Mouse (Mus musculus): ENCODE data around the gene Gm30083. TPM values are rescaled to one million over a fixed set of nuclear protein-coding genes. Genes with fewer than 3 reads are reported as not detected.

The Gm30083 gene
- polyA plus RNA-seq, 1 experiment, result not detected

- Histone ChIP-seq H3K27ac (ENCODE audit: control insufficient read depth, insufficient read depth, low read length) (no peak overlapping the region), H3K36me3 (ENCODE audit: control insufficient read depth, insufficient read depth, low read length) (no peaks in the 10 kb centered on the region), H3K4me1 (replicated peaks; ENCODE audit: control insufficient read depth, insufficient read depth, low read length) (no peaks in the 10 kb centered on the region; the same call in 1 of the 2 replicates), H3K4me3 (ENCODE audit: control insufficient read depth, insufficient read depth, low read length) (no peak overlapping the region), H3K27me3 (ENCODE audit: control insufficient read depth, insufficient read depth, low read length) (no peaks in the 10 kb centered on the region)
- WGBS, result 86% methylated on average over 6 of the region's 6 CpGs
- no peak for DNase-seq
- TF ChIP-seq POLR2A (IDR thresholded peaks at IDR 0.05; ENCODE audit: control insufficient read depth, extremely low read depth, insufficient read depth, low read length, poor library complexity) (no peak), CTCF (IDR thresholded peaks at IDR 0.05; ENCODE audit: borderline replicate concordance, control insufficient read depth, extremely low read depth, insufficient read depth, low read length, poor library complexity) (no peak)
Observed at GRCm38 (mm10) chr14:33993521-33994289, 21.3 kb downstream of the Gm30083 start.

DNA sequence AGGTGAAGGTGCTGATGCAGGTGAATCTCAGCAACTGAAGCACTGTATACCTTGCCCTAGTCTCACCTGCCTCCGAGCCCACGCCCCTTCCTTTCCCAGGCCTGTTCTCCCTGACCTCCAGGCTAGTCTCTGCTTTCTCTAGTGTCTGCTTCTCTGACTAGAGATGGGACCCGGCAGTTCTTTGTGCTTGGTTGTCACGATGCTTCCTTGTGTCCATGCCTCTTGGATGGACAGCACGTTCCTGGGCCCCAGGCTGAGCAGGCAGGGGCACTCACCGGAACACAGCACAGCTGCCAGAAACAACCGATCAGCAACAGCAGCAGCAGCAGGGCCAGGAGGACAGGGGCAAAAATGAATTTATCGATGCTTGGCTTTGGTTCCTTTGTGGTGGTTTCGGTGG, 21.9 kb downstream of the Gm30083 start:
- Histone ChIP-seq H3K36me3 (ENCODE audit: control insufficient read depth, insufficient read depth, low read length) (no peaks in the 10 kb centered on the region), H3K27me3 (ENCODE audit: control insufficient read depth, insufficient read depth, low read length) (no peaks in the 10 kb centered on the region), H3K27ac (ENCODE audit: control insufficient read depth, insufficient read depth, low read length) (no peak overlapping the region), H3K4me3 (ENCODE audit: control insufficient read depth, insufficient read depth, low read length) (no peak overlapping the region), H3K4me1 (replicated peaks; ENCODE audit: control insufficient read depth, insufficient read depth, low read length) (no peaks in the 10 kb centered on the region; the same call in 1 of the 2 replicates)
- no peak for TF ChIP-seq POLR2A (IDR thresholded peaks at IDR 0.05; ENCODE audit: control insufficient read depth, extremely low read depth, insufficient read depth, low read length, poor library complexity)
- no peak for TF ChIP-seq CTCF (IDR thresholded peaks at IDR 0.05; ENCODE audit: borderline replicate concordance, control insufficient read depth, extremely low read depth, insufficient read depth, low read length, poor library complexity)
- DNase-seq, result no peak
- WGBS, result 91% methylated on average over 9 of the region's 9 CpGs

DNA sequence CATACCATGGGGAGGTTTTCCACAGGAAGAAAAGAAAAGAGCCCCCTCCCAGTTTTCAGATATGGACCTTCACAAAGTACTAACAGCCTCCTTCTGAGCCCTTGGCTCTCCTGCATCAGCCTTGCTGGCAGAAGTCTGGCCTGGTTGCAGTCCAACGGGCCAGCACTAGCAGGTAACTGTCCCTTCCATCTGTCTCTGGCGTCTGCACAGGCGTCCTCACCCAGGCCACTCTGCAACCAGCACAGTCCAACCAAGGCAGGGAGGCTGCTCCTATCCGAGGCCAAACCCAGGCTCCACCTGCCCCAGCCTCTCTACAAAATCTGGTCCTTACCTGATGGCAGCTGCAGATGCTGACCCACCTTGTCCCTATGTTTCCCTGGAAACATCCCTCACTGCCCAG, 23.0 kb downstream of the Gm30083 start:
- no peak for TF ChIP-seq CTCF (IDR thresholded peaks at IDR 0.05; ENCODE audit: borderline replicate concordance, control insufficient read depth, extremely low read depth, insufficient read depth, low read length, poor library complexity)
- TF ChIP-seq POLR2A (IDR thresholded peaks at IDR 0.05; ENCODE audit: control insufficient read depth, extremely low read depth, insufficient read depth, low read length, poor library complexity), result no peak
- no peak for DNase-seq
- H3K4me3 ChIP-seq (ENCODE audit: control insufficient read depth, insufficient read depth, low read length), result no peak overlapping the region

DNA sequence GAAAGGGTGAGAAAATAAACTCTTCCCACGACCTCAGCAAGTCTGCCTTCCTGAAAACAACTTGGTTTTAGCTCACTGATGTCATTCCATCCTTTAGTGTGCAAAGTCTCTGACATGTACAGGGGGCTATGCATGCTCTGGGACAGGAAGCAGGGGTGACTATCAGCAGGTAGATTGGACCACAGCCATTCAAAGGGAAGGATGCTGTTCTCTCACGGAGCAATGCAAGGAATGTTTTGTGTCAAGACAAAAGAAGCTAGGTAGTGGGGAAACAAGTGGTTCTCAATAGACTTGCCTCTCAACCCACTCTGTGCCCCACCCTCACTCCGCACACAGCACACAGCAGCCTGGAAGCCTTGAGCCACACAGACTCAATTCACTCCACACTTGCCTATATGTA, 25.8 kb downstream of the Gm30083 start:
- Histone ChIP-seq H3K27me3 (ENCODE audit: control insufficient read depth, insufficient read depth, low read length) (no peaks in the 10 kb centered on the region), H3K36me3 (ENCODE audit: control insufficient read depth, insufficient read depth, low read length) (no peaks in the 10 kb centered on the region), H3K27ac (ENCODE audit: control insufficient read depth, insufficient read depth, low read length) (no peak overlapping the region), H3K4me1 (replicated peaks; ENCODE audit: control insufficient read depth, insufficient read depth, low read length) (no peaks in the 10 kb centered on the region; the same call in 1 of the 2 replicates), H3K4me3 (ENCODE audit: control insufficient read depth, insufficient read depth, low read length) (no peak overlapping the region)
- TF ChIP-seq CTCF (IDR thresholded peaks at IDR 0.05; ENCODE audit: borderline replicate concordance, control insufficient read depth, extremely low read depth, insufficient read depth, low read length, poor library complexity), result no peak
- TF ChIP-seq POLR2A (IDR thresholded peaks at IDR 0.05; ENCODE audit: control insufficient read depth, extremely low read depth, insufficient read depth, low read length, poor library complexity), result no peak
- no peak for DNase-seq
- 59% methylated on average over 3 of the region's 3 CpGs for WGBS

More for the DNA sequence above, 23.0 kb downstream of the Gm30083 start:
- H3K4me1 ChIP-seq (replicated peaks; ENCODE audit: control insufficient read depth, insufficient read depth, low read length), result no peaks in the 10 kb centered on the region; the same call in 1 of the 2 replicates
- H3K36me3 ChIP-seq (ENCODE audit: control insufficient read depth, insufficient read depth, low read length), result no peaks in the 10 kb centered on the region
- no peak overlapping the region for H3K27ac ChIP-seq (ENCODE audit: control insufficient read depth, insufficient read depth, low read length)
- WGBS, result 78% methylated on average over 4 of the region's 4 CpGs
- no peaks in the 10 kb centered on the region for H3K27me3 ChIP-seq (ENCODE audit: control insufficient read depth, insufficient read depth, low read length)

DNA sequence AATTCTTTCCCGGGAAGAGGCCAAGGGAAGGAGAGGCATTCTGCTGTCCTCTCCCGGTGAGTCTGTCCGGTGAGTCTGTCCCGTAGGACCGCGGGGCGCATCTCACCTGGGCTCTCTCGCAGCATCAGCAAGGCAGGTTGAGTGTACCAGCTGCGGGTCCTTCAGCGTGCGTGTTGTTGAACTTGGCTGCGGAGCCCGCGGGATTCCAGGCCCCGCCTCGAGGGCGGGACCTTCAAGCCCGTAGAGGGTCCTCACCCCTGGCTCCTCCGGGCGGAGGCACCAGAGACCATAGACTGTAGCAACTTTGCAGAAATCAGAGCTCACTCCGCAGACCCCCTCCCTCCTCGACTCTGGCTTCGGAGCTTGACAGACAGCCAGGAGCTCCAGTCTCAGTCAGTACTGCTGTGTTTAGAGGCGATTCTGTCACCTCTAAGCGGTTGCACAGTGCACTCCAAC, 36.4 kb downstream of the Gm30083 start, which contains the start of gene Zfp488:
Gene Zfp488, minus strand, starts transcription at position 161 of the 456 bp plus-strand sequence.
- no peak within 1 kb of the TSS for H3K4me3 ChIP-seq (ENCODE audit: control insufficient read depth, insufficient read depth, low read length)
- H3K27ac ChIP-seq (ENCODE audit: control insufficient read depth, insufficient read depth, low read length), result no peak within 1 kb of the TSS
- WGBS, result 17% methylated on average over 25 of the region's 25 CpGs

GRCm38 (mm10) chr14:33977748-33978147, 37.2 kb downstream of the Gm30083 start:
- Histone ChIP-seq H3K36me3 (ENCODE audit: control insufficient read depth, insufficient read depth, low read length) (no peaks in the 10 kb centered on the region), H3K4me1 (replicated peaks; ENCODE audit: control insufficient read depth, insufficient read depth, low read length) (no peaks in the 10 kb centered on the region), H3K27ac (ENCODE audit: control insufficient read depth, insufficient read depth, low read length) (no peak overlapping the region), H3K4me3 (ENCODE audit: control insufficient read depth, insufficient read depth, low read length) (no peak overlapping the region), H3K27me3 (ENCODE audit: control insufficient read depth, insufficient read depth, low read length) (no peaks in the 10 kb centered on the region)
- 54% methylated on average over 7 of the region's 7 CpGs for WGBS
- TF ChIP-seq POLR2A (IDR thresholded peaks at IDR 0.05; ENCODE audit: control insufficient read depth, extremely low read depth, insufficient read depth, low read length, poor library complexity) (no peak), CTCF (IDR thresholded peaks at IDR 0.05; ENCODE audit: borderline replicate concordance, control insufficient read depth, extremely low read depth, insufficient read depth, low read length, poor library complexity) (no peak)
- no peak for DNase-seq

More for the DNA sequence above, 36.4 kb downstream of the Gm30083 start, which contains the start of gene Zfp488:
- no peak for DNase-seq
- Histone ChIP-seq H3K4me1 (replicated peaks; ENCODE audit: control insufficient read depth, insufficient read depth, low read length) (no peaks in the 10 kb centered on the region), H3K36me3 (ENCODE audit: control insufficient read depth, insufficient read depth, low read length) (no peaks in the 10 kb centered on the region), H3K27me3 (ENCODE audit: control insufficient read depth, insufficient read depth, low read length) (no peaks in the 10 kb centered on the region)
- no peak for TF ChIP-seq CTCF (IDR thresholded peaks at IDR 0.05; ENCODE audit: borderline replicate concordance, control insufficient read depth, extremely low read depth, insufficient read depth, low read length, poor library complexity)
- TF ChIP-seq POLR2A (IDR thresholded peaks at IDR 0.05; ENCODE audit: control insufficient read depth, extremely low read depth, insufficient read depth, low read length, poor library complexity), result no peak

Data from thymus, adult 2 months (tissue).